Mouse (Mus musculus) liver, postnatal 0 days (tissue): ENCODE measurements at regions not wholly inside any gene's neighbourhood (a gene's known extent, or its start where the extent isn't known, plus 50 kb on each side); places are given as distances from the start of the nearest gene placed in this dataset.

Experiments
- ATAC-seq: fragments of 200-750 bp; cut with Nextera tagmentation; 2 replicates; pipeline ENCODE4 v1.8.0; 2017; ENCODE audit warnings: mild to moderate bottlenecking, moderate library complexity
- DNase-seq: peaks from one replicate; pipeline ENCODE4 v3.0.0-alpha.2; 2016
- H3K27ac ChIP-seq: fragments of 300-500 bp; sonication (generic); 2 replicates; pipeline ENCODE4 v1.5.1; 2014; ENCODE audit warnings: antibody characterized with exemption, moderate library complexity, mild to moderate bottlenecking, low read depth
- H3K27me3 ChIP-seq: fragments of 300-500 bp; sonication (generic); 2 replicates; pipeline ENCODE4 v1.6.1; 2014; ENCODE audit warnings: low read length, control low read depth, mixed read lengths; ENCODE audit not compliant: insufficient read depth
- H3K36me3 ChIP-seq: fragments of 300-500 bp; sonication (generic); replicated peaks from 2 replicates; pipeline ENCODE4 v1.6.1; 2014; ENCODE audit warnings: mild to moderate bottlenecking, control low read depth, low read length, moderate library complexity, mixed read lengths; ENCODE audit not compliant: insufficient read depth
- H3K4me1 ChIP-seq: fragments of 300-500 bp; sonication (generic); 2 replicates; pipeline ENCODE4 v1.6.1; 2014; ENCODE audit warnings: antibody characterized with exemption, mild to moderate bottlenecking, control low read depth; ENCODE audit not compliant: insufficient read depth
- H3K4me2 ChIP-seq: fragments of 300-500 bp; sonication (generic); 2 replicates; pipeline ENCODE4 v1.6.1; 2014; ENCODE audit warnings: low read depth, mild to moderate bottlenecking, low read length, moderate library complexity, mixed read lengths
- H3K4me3 ChIP-seq: fragments of 300-500 bp; sonication (generic); 2 replicates; pipeline ENCODE4 v1.5.1; 2014; ENCODE audit warnings: low read depth, low read length
- H3K9ac ChIP-seq: fragments of 300-500 bp; sonication (generic); replicated peaks from 2 replicates; pipeline ENCODE4 v1.6.1; 2014; ENCODE audit warnings: mild to moderate bottlenecking, moderate library complexity
- H3K9me3 ChIP-seq: fragments of 300-500 bp; sonication (generic); 2 replicates; pipeline ENCODE4 v1.6.1; 2016; ENCODE audit warnings: mild to moderate bottlenecking, control low read depth, low read length, mixed read lengths
- CTCF ChIP-seq: sonication (generic); IDR thresholded peaks from 2 replicates; pipeline ENCODE4 v1.5.1; 2016; ENCODE audit warnings: antibody characterized with exemption, low read depth
- EP300 ChIP-seq: IDR thresholded peaks from 2 replicates; pipeline ENCODE4 v1.6.1; 2016; ENCODE audit warnings: antibody characterized with exemption, low read depth, mild to moderate bottlenecking
- WGBS: fragments of 180-500 bp; shearing (Covaris S2); extraction: QIAGEN DNeasy Blood & Tissue Kit; methylation state at CpG from one replicate; pipeline ENCODE4 v1.1.7; 2014; ENCODE audit not compliant: insufficient replicate concordance; 5-methylcytosine and 5-hydroxymethylcytosine counted together

DNA sequence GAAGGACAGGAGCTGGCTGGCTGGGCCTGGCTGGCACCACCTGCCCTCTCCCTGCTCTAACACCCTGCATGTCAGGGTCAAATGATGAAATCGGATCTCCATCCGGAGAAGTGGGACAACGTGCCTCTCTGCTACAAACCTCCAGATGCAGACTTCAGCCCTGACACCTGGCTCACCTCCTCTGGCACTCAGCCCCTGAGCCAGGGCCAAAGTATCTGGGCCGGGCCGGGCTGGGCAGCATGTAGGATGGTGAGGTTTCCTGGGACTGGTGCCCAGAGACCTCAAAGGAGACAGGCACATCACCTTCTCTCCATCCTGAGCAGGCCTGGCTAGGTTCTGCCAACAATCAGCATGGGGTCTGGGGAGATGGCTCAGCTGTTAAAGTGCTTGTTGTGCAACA, 113.5 kb downstream of the Tfcp2l1 start:
- H3K4me2 ChIP-seq, result no peak overlapping the region
- no peaks in the 10 kb centered on the region for H3K4me1 ChIP-seq
- no peaks in the 10 kb centered on the region for H3K9me3 ChIP-seq
- H3K4me3 ChIP-seq, result no peak overlapping the region
- H3K27me3 ChIP-seq, result no peaks in the 10 kb centered on the region
- ATAC-seq, result no peak
- no peak for TF ChIP-seq CTCF
- no peak for TF ChIP-seq EP300
- whole genome bisulfite sequencing, result 81% methylated on average over 5 of the region's 5 CpGs
- no peak overlapping the region for H3K27ac ChIP-seq
- no peak for DNase-seq
- H3K9ac ChIP-seq, result no peak overlapping the region
- no peaks in the 10 kb centered on the region for H3K36me3 ChIP-seq

DNA sequence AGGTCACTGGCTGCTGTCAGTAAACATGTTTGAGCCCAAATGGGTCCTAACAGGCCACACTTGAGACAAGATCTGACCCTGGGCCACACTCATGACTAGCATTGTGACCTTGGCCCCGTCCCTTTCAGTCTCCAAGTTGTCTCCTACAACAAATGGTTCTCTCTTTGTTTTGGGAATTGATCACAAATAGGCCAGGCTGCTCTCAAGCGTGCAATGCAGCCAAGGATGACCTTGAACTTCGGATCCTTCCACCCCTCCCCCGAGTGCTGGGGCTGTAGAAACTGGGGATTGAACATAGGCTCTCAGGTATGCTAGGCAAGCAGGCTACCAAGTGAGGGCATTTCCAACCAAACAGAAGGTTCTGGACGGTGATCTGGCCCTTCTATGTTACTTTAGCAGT, 120.5 kb downstream of the Tfcp2l1 start:
- TF ChIP-seq CTCF, result no peak
- no peak for TF ChIP-seq EP300
- peak; percentile 35; the same call in 1 of the 2 replicates for ATAC-seq
- Histone ChIP-seq H3K4me3 (no peak overlapping the region), H3K4me1 (no peaks in the 10 kb centered on the region), H3K27me3 (no peaks in the 10 kb centered on the region), H3K9ac (no peak overlapping the region), H3K4me2 (no peak overlapping the region), H3K36me3 (no peaks in the 10 kb centered on the region), H3K9me3 (no peaks in the 10 kb centered on the region), H3K27ac (no peak overlapping the region)
- WGBS, result 54% methylated on average over 5 of the region's 5 CpGs
- no peak for DNase-seq

GRCm38 (mm10) chr1:118752869-118753268, 125.1 kb downstream of the Tfcp2l1 start:
- Histone ChIP-seq H3K4me3 (no peak overlapping the region), H3K36me3 (no peaks in the 10 kb centered on the region), H3K9ac (no peak overlapping the region), H3K27ac (no peak overlapping the region), H3K27me3 (no peaks in the 10 kb centered on the region), H3K4me2 (no peak overlapping the region), H3K9me3 (no peaks in the 10 kb centered on the region), H3K4me1 (no peaks in the 10 kb centered on the region)
- no peak for ATAC-seq
- no peak for TF ChIP-seq CTCF
- no peak for TF ChIP-seq EP300
- WGBS, result 59% methylated on average over 3 of the region's 3 CpGs
- no peak for DNase-seq

- TF ChIP-seq CTCF, result no peak
- TF ChIP-seq EP300, result no peak
- no peak for DNase-seq
Observed at GRCm38 (mm10) chr1:118756171-118756865, 128.6 kb downstream of the Tfcp2l1 start.

GRCm38 (mm10) chr1:118757340-118758030, 129.7 kb downstream of the Tfcp2l1 start:
- TF ChIP-seq CTCF (no peak), EP300 (no peak)
- WGBS, result 56% methylated on average over 4 of the region's 4 CpGs
- no peak for ATAC-seq

More at GRCm38 (mm10) chr1:118756171-118756865, 128.6 kb downstream of the Tfcp2l1 start:
- H3K4me2 ChIP-seq, result no peak overlapping the region
- no peak for ATAC-seq
- no peak overlapping the region for H3K4me3 ChIP-seq
- H3K36me3 ChIP-seq, result no peaks in the 10 kb centered on the region
- H3K4me1 ChIP-seq, result no peaks in the 10 kb centered on the region
- no peak overlapping the region for H3K27ac ChIP-seq
- WGBS, result 70% methylated on average over 9 of the region's 9 CpGs
- no peak overlapping the region for H3K9ac ChIP-seq
- no peaks in the 10 kb centered on the region for H3K9me3 ChIP-seq
- no peaks in the 10 kb centered on the region for H3K27me3 ChIP-seq

GRCm38 (mm10) chr1:118758031-118758400, 130.3 kb downstream of the Tfcp2l1 start:
- no peak overlapping the region for H3K4me2 ChIP-seq
- H3K27ac ChIP-seq, result no peak overlapping the region
- TF ChIP-seq EP300, result no peak
- no peak for TF ChIP-seq CTCF
- WGBS, result 62% methylated on average over 4 of the region's 4 CpGs
- no peak overlapping the region for H3K4me3 ChIP-seq
- DNase-seq (no peak), ATAC-seq (no peak)
- H3K27me3 ChIP-seq, result no peaks in the 10 kb centered on the region
- no peaks in the 10 kb centered on the region for H3K36me3 ChIP-seq
- no peaks in the 10 kb centered on the region for H3K4me1 ChIP-seq
- H3K9ac ChIP-seq, result no peak overlapping the region
- no peaks in the 10 kb centered on the region for H3K9me3 ChIP-seq

More at GRCm38 (mm10) chr1:118757340-118758030, 129.7 kb downstream of the Tfcp2l1 start:
- Histone ChIP-seq H3K9me3 (no peaks in the 10 kb centered on the region), H3K4me3 (no peak overlapping the region), H3K27ac (no peak overlapping the region), H3K9ac (no peak overlapping the region), H3K4me2 (no peak overlapping the region), H3K36me3 (no peaks in the 10 kb centered on the region), H3K4me1 (no peaks in the 10 kb centered on the region), H3K27me3 (no peaks in the 10 kb centered on the region)
- DNase-seq, result no peak
